Mouse (Mus musculus): ENCODE measurements around the gene Erf.
A peak's percentile ranks its signal among the peaks of the same experiment; 100 is the strongest.

Erf gene

DNA sequence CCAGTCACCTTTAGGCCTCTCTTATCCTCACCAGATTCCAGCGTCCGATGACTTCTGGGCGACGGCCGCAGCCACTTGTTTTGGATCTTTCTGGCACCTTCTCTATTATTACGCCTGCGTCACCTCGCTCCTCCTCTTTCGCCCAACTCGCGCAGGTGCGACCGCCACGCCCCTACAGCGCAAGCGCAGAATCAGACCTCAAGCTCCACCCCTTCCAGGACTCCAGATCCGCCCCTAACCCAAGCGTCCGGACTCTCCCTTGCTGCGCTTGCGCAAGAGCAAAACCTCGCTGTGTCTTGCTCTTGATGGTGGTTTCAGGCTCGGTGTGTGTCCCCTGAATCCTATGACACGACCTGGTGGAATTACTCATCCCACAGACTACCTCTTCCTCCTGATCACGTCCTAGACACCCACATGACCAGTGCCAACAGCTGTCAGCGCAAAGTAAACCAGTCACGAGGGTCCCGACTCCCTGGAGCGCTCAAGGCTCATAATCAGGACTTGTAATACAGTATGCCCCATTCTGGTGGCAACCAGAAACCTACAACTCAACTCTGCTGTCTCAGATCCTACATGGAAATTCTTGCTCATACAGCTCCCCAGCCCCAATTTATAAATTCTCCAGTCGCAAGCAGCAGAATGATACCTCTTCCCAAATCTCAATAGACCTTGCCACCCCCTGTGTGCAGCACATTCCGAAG is 30.7 kb downstream of the Erf start:
- TF ChIP-seq GATA4 (IDR thresholded peaks at IDR 0.05; ENCODE audit: insufficient replicate concordance, low read length), result peak; percentile 23; the same call in 1 of the 2 replicates

DNA sequence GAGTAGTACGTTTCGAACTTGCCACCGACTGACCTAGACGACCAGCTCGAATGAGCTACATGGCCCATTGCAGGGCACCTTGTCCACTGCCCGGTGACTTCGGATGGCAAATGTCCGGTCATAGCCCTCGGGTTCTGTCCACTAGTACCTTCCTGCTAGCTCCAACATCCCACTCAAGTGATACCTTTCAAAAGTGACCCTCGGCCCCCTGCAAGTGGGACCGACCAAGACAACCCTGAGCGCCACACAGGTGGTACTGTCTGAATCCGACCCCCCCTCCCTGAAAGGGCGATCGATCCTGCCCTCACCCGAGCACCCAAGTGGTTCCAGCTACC is 31.2 kb downstream of the Erf start:
- no peak for TF ChIP-seq GATA4 (IDR thresholded peaks at IDR 0.05; ENCODE audit: insufficient replicate concordance, low read length)

DNA sequence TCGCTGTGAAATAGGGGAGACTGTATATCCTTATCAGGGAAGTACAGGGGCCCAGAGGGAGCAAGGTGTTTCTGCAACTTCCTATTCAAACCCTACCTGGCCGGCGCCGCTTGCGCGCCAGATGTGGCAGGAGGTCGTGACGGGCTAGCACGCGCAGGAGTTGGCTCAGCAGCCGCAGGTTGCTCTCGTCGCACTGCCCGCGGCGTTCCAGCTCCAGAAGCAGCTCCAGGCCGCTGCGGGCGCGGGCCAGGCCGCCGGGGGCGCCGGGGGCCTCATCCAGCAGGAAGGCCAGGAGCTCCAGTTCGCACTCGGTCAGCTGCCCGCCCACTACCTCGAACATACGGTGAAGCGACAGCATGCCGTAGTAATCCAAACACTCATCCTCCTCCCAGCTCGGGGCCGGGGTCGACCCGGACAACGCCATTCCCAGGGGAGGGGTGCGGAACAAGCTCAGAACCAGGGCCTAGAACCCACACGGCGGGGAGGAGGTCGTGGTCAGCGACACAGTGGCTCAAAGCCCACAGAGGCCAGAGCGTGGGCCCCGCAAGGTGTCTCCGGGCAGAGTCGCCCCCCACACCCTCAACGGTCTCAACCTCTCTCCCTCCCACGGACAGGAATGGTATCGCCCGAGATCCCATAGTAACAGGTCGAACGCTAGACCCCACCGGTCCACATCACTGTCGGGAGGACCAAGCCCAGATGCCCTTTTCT is 31.7 kb downstream of the Erf start:
- TF ChIP-seq GATA4 (IDR thresholded peaks at IDR 0.05; ENCODE audit: insufficient replicate concordance, low read length), result no peak

DNA sequence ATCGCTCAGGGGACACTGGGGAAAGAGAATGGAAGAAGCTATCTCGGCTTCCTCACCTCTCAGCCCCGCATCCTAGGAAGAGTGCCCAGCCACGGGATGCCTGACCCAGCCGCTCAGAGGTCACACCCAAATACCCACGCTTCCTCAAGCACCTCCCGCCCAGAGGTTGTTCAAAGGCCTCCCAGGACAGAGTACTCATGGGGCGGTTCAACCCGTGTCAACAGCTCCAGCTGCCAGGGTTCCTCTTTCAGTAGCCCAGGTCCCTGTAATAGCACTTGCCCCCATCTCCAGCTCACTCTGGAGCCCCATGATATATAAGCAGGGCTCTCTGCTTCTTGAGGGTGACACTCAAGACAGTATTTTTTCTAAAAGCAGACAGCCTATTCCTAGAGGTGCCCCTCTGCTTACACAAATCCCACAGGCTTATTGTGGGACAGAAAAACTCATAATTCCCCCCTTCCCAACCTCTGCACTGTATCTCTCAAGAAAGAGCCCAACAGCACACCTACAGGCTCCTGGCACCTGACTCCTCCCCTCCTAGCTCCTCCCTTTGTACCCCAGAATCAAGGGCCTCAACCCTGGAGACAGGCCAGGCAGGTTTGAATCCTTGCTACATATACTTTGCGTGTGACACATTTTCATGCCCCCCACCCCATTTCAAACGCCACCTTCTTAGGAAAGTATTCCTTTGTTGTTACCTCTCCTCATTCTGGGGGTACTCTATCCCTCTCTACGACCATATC is 32.7 kb downstream of the Erf start:
- TF ChIP-seq GATA4 (IDR thresholded peaks at IDR 0.05; ENCODE audit: insufficient replicate concordance, low read length), result no peak

DNA sequence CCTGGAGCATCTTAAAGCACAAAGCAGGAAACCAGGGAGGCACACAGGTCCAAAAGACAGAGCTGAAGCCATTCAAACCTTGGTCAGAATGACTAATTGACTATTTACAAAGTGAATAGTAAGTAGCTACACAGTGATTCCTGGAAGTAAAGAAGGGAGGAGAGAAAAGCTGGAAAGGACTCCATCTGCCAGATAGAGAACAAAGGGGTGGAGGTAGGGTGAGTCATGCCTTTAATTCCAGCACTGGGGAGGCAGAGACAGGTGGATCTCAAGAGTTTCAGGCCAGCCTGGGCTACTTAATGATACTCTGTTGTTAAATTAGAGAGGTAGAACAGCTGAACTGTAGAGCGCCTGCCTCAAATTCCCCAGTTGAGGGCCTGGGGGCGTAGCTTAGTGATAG is 36.4 kb downstream of the Erf start:
- TF ChIP-seq GATA4 (IDR thresholded peaks at IDR 0.05; ENCODE audit: insufficient replicate concordance, low read length), result no peak

DNA sequence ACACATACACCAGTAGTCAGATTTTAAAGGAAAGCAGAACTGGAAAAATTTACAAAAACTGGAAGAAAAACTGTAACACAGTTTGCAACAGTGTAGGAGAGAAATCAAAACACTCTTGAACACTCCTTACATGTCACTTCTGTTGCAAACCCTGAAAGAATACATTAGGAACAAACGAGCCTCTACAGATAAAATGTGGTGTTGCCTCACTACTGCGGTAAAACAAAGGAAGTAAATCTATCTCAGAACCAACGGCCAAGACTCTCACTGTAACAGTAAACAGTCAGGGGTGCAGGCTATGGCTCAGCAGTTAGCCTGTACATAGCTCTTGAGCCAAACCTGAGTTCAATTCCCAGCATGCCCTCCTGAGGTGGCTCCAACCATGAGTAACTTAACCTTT is 37.5 kb downstream of the Erf start:
- TF ChIP-seq GATA4 (IDR thresholded peaks at IDR 0.05; ENCODE audit: insufficient replicate concordance, low read length), result no peak

DNA sequence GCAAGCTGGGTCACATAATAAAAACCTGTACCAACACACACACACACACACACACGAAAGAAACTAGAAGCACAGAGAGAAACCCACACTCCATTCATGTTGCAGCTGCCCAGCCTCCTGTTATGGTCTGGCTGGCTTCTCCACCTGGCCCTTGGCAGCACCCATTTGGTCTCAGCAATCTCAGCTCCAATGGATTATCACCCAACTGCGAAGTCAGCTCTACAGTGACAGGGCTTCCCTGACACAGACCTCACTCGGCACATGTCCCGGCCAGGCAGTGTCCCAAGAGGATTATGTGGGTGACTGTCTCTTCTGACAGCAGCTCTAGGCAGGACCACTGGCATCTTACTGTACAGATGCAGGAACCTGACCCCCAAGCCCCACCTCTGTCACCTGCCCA is 40.1 kb downstream of the Erf start:
- TF ChIP-seq GATA4 (IDR thresholded peaks at IDR 0.05; ENCODE audit: insufficient replicate concordance, low read length), result no peak

DNA sequence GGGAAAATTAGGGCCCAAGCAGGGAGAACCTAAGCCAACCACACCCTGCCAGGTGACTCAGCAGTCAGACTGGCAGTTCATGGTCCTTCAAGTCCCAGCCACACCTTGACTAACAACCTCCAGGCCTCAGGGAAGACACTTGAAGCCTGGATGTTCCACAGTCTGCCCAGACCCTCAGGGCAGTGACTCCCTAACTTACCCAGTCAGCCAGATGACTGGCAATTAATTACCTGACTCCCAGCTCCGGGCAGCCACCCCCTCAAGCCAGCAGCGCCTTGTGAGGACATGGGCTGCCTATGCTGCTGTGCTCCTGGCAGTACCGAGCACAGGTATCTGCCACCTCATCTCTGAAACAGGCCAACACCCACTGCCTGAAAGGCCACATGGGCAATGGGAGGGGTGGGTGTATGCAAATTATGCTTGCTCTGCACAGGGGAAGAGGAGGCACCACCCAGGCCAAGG is 41.4 kb downstream of the Erf start:
- no peak for TF ChIP-seq GATA4 (IDR thresholded peaks at IDR 0.05; ENCODE audit: insufficient replicate concordance, low read length)

DNA sequence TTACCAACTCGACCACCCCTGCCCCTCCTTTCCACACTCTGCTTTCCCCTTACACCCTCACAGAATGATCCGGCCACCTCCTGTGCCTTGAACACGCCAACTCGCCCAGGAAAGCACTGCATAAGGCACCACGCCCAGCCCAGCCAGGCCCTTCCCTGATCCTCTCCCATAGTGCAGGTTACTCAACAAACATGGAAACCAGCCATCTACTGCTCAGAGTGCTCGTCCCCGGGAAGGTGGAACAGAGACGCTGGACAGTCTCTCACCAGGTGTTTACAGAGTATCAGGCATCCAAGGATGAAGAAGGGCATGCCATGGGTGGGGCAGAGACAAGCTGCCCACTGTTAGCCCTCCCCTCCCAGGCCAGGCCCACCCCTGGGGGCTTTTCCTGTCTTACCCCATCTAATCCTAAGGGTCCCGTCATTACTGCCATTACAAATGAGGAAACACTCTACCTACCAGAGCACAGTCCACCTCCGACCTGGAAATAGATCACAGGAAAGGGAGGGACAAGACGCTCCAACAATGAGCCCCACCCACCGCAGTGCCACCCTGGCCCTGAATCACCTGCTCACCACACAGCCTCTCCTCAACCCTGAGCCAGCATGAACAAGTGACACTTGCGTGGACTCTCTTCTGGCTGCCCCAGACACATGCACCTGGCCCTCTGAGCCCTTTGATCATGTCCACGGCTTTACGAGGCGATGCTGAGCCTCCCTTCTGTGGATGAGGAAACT is 44.3 kb downstream of the Erf start:
- TF ChIP-seq GATA4 (IDR thresholded peaks at IDR 0.05; ENCODE audit: insufficient replicate concordance, low read length), result no peak

DNA sequence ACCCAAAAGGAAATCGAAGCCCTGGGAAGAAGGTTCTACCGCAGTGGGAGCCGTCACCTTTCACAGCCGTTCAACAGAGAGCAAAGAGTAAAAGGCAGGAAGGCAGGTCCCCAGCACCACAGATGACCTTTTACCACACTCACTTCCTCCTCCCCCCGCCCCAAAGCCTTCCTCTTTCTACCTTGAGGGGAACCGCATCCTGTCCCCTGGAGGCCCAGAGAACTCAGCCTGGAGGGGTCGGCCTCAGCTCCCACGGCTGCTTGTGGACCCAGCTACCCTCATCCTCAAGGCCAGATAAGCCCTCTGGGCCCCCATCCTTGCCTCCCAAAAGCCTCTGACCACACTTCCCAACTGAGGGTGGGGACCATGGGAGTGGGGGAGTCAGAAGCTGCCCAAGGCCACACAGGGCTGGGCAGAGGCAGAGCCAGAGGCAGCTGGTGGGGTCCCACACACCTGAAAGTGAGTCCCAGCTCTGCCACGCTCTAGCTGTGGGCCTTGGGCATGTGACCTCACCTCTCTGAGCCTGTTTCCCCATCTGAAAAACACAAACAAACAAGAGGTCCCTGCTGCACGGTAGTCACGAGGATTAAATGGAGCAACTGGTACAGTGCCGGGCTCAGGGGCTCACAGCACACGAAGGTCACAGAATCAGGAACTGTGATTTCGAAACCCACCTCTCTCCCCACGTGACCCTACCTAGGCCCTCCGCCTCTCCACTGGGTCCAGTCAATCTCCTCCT is 45.0 kb downstream of the Erf start:
- TF ChIP-seq GATA4 (IDR thresholded peaks at IDR 0.05; ENCODE audit: insufficient replicate concordance, low read length), result no peak

DNA sequence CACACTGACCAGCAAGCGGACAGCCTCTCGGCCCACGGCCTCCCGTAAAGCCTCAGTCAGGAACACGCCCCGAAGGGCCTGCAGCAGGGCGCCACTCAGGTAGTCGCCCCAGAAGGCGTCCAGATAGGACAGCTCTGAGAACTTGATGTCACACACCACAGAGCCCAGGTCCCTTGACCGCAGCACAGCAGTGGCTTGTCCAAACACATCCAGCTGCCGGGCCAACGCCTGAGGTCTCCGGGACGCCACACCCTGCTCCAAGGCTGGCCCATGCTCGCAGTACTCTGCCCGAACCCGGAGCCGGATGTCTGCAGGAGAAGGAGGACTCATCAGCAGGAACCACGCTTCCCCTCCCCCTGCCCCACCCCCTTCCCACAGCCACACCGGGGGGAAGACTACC is 46.9 kb downstream of the Erf start:
- no peak for TF ChIP-seq GATA4 (IDR thresholded peaks at IDR 0.05; ENCODE audit: insufficient replicate concordance, low read length)

DNA sequence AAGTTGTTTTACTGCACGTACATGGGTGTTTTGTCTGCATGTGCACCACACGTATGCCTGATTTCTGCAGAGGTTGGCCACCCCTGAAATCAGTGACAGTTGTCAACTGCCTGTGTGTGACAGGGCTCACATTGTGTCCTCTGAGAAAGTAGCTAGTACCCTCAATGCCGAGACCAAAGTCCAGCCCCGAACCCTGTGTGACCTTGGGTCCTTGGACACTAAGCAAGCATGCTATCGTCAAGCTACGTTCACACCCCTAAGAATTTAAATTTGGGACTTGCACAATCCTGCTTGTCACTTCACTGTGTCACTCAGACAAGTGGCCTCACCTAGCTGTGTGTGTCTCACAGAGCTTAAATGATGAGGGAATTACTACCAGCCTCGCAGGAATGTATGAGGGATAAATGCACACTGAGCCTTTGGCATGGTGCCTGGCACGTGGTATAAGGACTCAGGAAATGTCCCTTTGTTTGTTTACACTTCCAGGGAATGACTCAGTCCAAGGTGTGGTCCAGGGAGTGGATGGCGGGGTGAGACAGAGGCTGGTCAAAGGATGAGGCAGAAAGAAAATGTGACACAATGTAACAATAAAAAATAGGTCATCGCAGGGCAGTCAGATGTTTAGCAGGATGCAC is 53.1 kb downstream of the Erf start:
- TF ChIP-seq GATA4 (IDR thresholded peaks at IDR 0.05; ENCODE audit: insufficient replicate concordance, low read length), result no peak

DNA sequence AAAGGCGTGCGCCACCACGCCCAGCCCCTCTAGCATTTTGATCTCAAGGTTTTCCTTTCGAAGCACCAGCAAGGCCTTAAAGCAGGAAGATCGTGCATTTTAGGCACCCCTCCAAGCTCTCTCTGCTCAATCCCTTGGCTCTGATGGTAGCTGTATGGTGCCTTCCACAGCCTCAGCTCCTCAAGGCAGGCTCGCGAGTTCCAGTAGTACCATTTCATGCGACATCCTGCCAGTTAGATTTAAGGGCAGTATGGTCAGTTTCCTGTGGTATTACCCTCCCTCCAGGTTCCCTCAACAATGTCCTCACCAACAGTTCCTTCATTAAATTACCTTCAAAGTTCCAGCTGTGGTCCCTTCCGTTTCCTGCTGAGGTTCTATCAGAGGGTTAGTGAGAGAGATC is 54.5 kb downstream of the Erf start:
- TF ChIP-seq GATA4 (IDR thresholded peaks at IDR 0.05; ENCODE audit: insufficient replicate concordance, low read length), result no peak

DNA sequence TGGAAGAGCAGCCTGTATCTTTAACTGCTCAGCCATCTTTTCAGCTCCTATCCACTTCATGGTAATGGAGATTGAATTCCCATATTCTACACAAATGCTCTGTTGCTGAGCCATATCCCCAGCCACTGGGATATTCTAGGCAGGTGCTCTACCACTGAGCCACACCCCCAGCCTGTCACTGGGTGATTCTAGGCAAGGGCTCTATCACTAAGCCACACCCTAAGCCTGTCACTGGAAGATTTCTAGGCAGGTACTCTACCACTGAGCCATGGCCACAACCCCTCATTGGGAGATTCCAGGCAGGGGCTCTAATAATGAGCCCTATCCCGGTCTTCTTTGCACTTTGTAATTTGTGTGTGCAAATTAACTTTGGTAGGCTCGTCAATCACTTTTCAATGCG is 55.4 kb downstream of the Erf start:
- no peak for TF ChIP-seq GATA4 (IDR thresholded peaks at IDR 0.05; ENCODE audit: insufficient replicate concordance, low read length)

Data from liver, adult (tissue).